Mouse (Mus musculus): ENCODE data around the gene Zbtb39. TPM values are rescaled to one million over a fixed set of nuclear protein-coding genes. Genes with fewer than 3 reads are reported as not detected.

Zbtb39 gene
- polyA plus RNA-seq, 1 experiment from 2014 or later, result 2.4 TPM

GRCm38 (mm10) chr10:127730933-127731310, 8.4 kb upstream of the Zbtb39 start:
- H3K36me3 ChIP-seq (ENCODE audit: control insufficient read depth, insufficient read depth, low read length), result no peaks in the 10 kb centered on the region
- no peak overlapping the region for H3K9ac ChIP-seq (ENCODE audit: low read depth, low read length)
- no peak overlapping the region for H3K4me2 ChIP-seq (ENCODE audit: low read length)
- H3K4me1 ChIP-seq (ENCODE audit: control insufficient read depth, insufficient read depth, low read depth, low read length), result peaks cover 2% of the 10 kb centered on the region; the same call in 1 of the 2 replicates
- WGBS, result 28% methylated on average over 9 of the region's 9 CpGs
- H3K27me3 ChIP-seq (replicated peaks; ENCODE audit: control insufficient read depth, insufficient read depth, low read length), result no peaks in the 10 kb centered on the region
- ATAC-seq, result no peak
- H3K9me3 ChIP-seq (ENCODE audit: control insufficient read depth, low read length), result no peaks in the 10 kb centered on the region
- H3K4me3 ChIP-seq (ENCODE audit: low read length), result no peak overlapping the region
- H3K27ac ChIP-seq (ENCODE audit: low read depth, low read length), result no peak overlapping the region

- no peak overlapping the region for H3K9ac ChIP-seq (ENCODE audit: low read depth, low read length)
- WGBS, result 41% methylated on average over 5 of the region's 5 CpGs
- H3K27ac ChIP-seq (ENCODE audit: low read depth, low read length), result no peak overlapping the region
- no peaks in the 10 kb centered on the region for H3K9me3 ChIP-seq (ENCODE audit: control insufficient read depth, low read length)
- H3K4me3 ChIP-seq (ENCODE audit: low read length), result no peak overlapping the region
- H3K4me2 ChIP-seq (ENCODE audit: low read length), result no peak overlapping the region
- ATAC-seq, result no peak
- no peaks in the 10 kb centered on the region for H3K36me3 ChIP-seq (ENCODE audit: control insufficient read depth, insufficient read depth, low read length)
- peaks cover 2% of the 10 kb centered on the region; the same call in 1 of the 2 replicates for H3K4me1 ChIP-seq (ENCODE audit: control insufficient read depth, insufficient read depth, low read depth, low read length)
- no peaks in the 10 kb centered on the region for H3K27me3 ChIP-seq (replicated peaks; ENCODE audit: control insufficient read depth, insufficient read depth, low read length)
These were observed 7.9 kb upstream of the Zbtb39 start for GRCm38 (mm10) chr10:127731397-127731796.

- Histone ChIP-seq H3K4me2 (ENCODE audit: low read length) (no peak overlapping the region), H3K9ac (ENCODE audit: low read depth, low read length) (no peak overlapping the region), H3K9me3 (ENCODE audit: control insufficient read depth, low read length) (no peaks in the 10 kb centered on the region), H3K4me1 (ENCODE audit: control insufficient read depth, insufficient read depth, low read depth, low read length) (peaks cover 2% of the 10 kb centered on the region; the same call in 1 of the 2 replicates), H3K27ac (ENCODE audit: low read depth, low read length) (no peak overlapping the region), H3K27me3 (replicated peaks; ENCODE audit: control insufficient read depth, insufficient read depth, low read length) (no peaks in the 10 kb centered on the region), H3K4me3 (ENCODE audit: low read length) (no peak overlapping the region), H3K36me3 (ENCODE audit: control insufficient read depth, insufficient read depth, low read length) (no peaks in the 10 kb centered on the region)
- 53% methylated on average over 5 of the region's 5 CpGs for WGBS
- no peak for ATAC-seq
These were observed 4.9 kb upstream of the Zbtb39 start for GRCm38 (mm10) chr10:127734434-127734833.

GRCm38 (mm10) chr10:127736266-127736665, 3.1 kb upstream of the Zbtb39 start:
- peaks cover 10% of the 10 kb centered on the region for H3K4me1 ChIP-seq (ENCODE audit: control insufficient read depth, insufficient read depth, low read depth, low read length)
- no peak overlapping the region for H3K4me3 ChIP-seq (ENCODE audit: low read length)
- ATAC-seq, result no peak
- no peaks in the 10 kb centered on the region for H3K27me3 ChIP-seq (replicated peaks; ENCODE audit: control insufficient read depth, insufficient read depth, low read length)
- no peaks in the 10 kb centered on the region for H3K9me3 ChIP-seq (ENCODE audit: control insufficient read depth, low read length)
- no peak overlapping the region for H3K27ac ChIP-seq (ENCODE audit: low read depth, low read length)
- no peak overlapping the region for H3K9ac ChIP-seq (ENCODE audit: low read depth, low read length)
- WGBS, result 84% methylated on average over 2 of the region's 2 CpGs
- H3K36me3 ChIP-seq (ENCODE audit: control insufficient read depth, insufficient read depth, low read length), result no peaks in the 10 kb centered on the region
- no peak overlapping the region for H3K4me2 ChIP-seq (ENCODE audit: low read length)

GRCm38 (mm10) chr10:127736916-127737315, 2.4 kb upstream of the Zbtb39 start:
- H3K27ac ChIP-seq (ENCODE audit: low read depth, low read length), result no peak overlapping the region
- peaks cover 10% of the 10 kb centered on the region for H3K4me1 ChIP-seq (ENCODE audit: control insufficient read depth, insufficient read depth, low read depth, low read length)
- 75% methylated on average over 4 of the region's 4 CpGs for WGBS
- H3K27me3 ChIP-seq (replicated peaks; ENCODE audit: control insufficient read depth, insufficient read depth, low read length), result no peaks in the 10 kb centered on the region
- no peaks in the 10 kb centered on the region for H3K9me3 ChIP-seq (ENCODE audit: control insufficient read depth, low read length)
- no peak overlapping the region for H3K4me2 ChIP-seq (ENCODE audit: low read length)
- ATAC-seq, result no peak
- H3K9ac ChIP-seq (ENCODE audit: low read depth, low read length), result no peak overlapping the region
- no peak overlapping the region for H3K4me3 ChIP-seq (ENCODE audit: low read length)
- peaks cover 4% of the 10 kb centered on the region; the same call in 1 of the 2 replicates for H3K36me3 ChIP-seq (ENCODE audit: control insufficient read depth, insufficient read depth, low read length)

GRCm38 (mm10) chr10:127737552-127737951, 1.8 kb upstream of the Zbtb39 start:
- 27% methylated on average over 2 of the region's 2 CpGs for WGBS
- H3K27me3 ChIP-seq (replicated peaks; ENCODE audit: control insufficient read depth, insufficient read depth, low read length), result no peaks in the 10 kb centered on the region
- ATAC-seq, result no peak

GRCm38 (mm10) chr10:127738151-127738882, 1.0 kb upstream of the Zbtb39 start:
- no peak for ATAC-seq
- WGBS, result 46% methylated on average over 13 of the region's 13 CpGs
- H3K4me2 ChIP-seq (ENCODE audit: low read length), result peak overlapping the region; percentile 67; the same call in 1 of the 2 replicates
- no peak overlapping the region for H3K27ac ChIP-seq (ENCODE audit: low read depth, low read length)
- H3K27me3 ChIP-seq (replicated peaks; ENCODE audit: control insufficient read depth, insufficient read depth, low read length), result no peaks in the 10 kb centered on the region
- peaks cover 10% of the 10 kb centered on the region for H3K4me1 ChIP-seq (ENCODE audit: control insufficient read depth, insufficient read depth, low read depth, low read length)
- peaks cover 17% of the 10 kb centered on the region for H3K36me3 ChIP-seq (ENCODE audit: control insufficient read depth, insufficient read depth, low read length)
- no peak overlapping the region for H3K4me3 ChIP-seq (ENCODE audit: low read length)
- no peaks in the 10 kb centered on the region for H3K9me3 ChIP-seq (ENCODE audit: control insufficient read depth, low read length)
- H3K9ac ChIP-seq (ENCODE audit: low read depth, low read length), result no peak overlapping the region

More at GRCm38 (mm10) chr10:127737552-127737951, 1.8 kb upstream of the Zbtb39 start:
- H3K4me1 ChIP-seq (ENCODE audit: control insufficient read depth, insufficient read depth, low read depth, low read length), result peaks cover 10% of the 10 kb centered on the region
- H3K27ac ChIP-seq (ENCODE audit: low read depth, low read length), result no peak overlapping the region
- H3K9ac ChIP-seq (ENCODE audit: low read depth, low read length), result no peak overlapping the region
- H3K9me3 ChIP-seq (ENCODE audit: control insufficient read depth, low read length), result no peaks in the 10 kb centered on the region
- no peak overlapping the region for H3K4me3 ChIP-seq (ENCODE audit: low read length)
- peaks cover 9% of the 10 kb centered on the region for H3K36me3 ChIP-seq (ENCODE audit: control insufficient read depth, insufficient read depth, low read length)
- H3K4me2 ChIP-seq (ENCODE audit: low read length), result no peak overlapping the region

- Histone ChIP-seq H3K27me3 (replicated peaks; ENCODE audit: control insufficient read depth, insufficient read depth, low read length) (no peaks in the 10 kb centered on the region), H3K4me1 (ENCODE audit: control insufficient read depth, insufficient read depth, low read depth, low read length) (peaks cover 10% of the 10 kb centered on the region), H3K4me3 (ENCODE audit: low read length) (peak overlapping the region; percentile 92), H3K36me3 (ENCODE audit: control insufficient read depth, insufficient read depth, low read length) (peaks cover 30% of the 10 kb centered on the region), H3K27ac (ENCODE audit: low read depth, low read length) (peak overlapping the region; percentile 81), H3K9me3 (ENCODE audit: control insufficient read depth, low read length) (no peaks in the 10 kb centered on the region), H3K4me2 (ENCODE audit: low read length) (peak overlapping the region; percentile 67), H3K9ac (ENCODE audit: low read depth, low read length) (peak overlapping the region; percentile 98)
- ATAC-seq, result peak; percentile 81
- WGBS, result 0% methylated on average over 24 of the region's 55 CpGs
These were observed 373 bp downstream of the Zbtb39 start for GRCm38 (mm10) chr10:127739661-127740161.

- H3K27ac ChIP-seq (ENCODE audit: low read depth, low read length), result no peak overlapping the region
- H3K4me3 ChIP-seq (ENCODE audit: low read length), result no peak overlapping the region
- ATAC-seq, result no peak
- H3K4me2 ChIP-seq (ENCODE audit: low read length), result no peak overlapping the region
- H3K27me3 ChIP-seq (replicated peaks; ENCODE audit: control insufficient read depth, insufficient read depth, low read length), result no peaks in the 10 kb centered on the region
- H3K36me3 ChIP-seq (ENCODE audit: control insufficient read depth, insufficient read depth, low read length), result peaks cover 37% of the 10 kb centered on the region
- WGBS, result 72% methylated on average over 5 of the region's 5 CpGs
- H3K9ac ChIP-seq (ENCODE audit: low read depth, low read length), result no peak overlapping the region
- H3K9me3 ChIP-seq (ENCODE audit: control insufficient read depth, low read length), result no peaks in the 10 kb centered on the region
- peaks cover 10% of the 10 kb centered on the region for H3K4me1 ChIP-seq (ENCODE audit: control insufficient read depth, insufficient read depth, low read depth, low read length)
These were observed 5.3 kb downstream of the Zbtb39 start for GRCm38 (mm10) chr10:127744661-127745060.
